Mouse (Mus musculus): ENCODE measurements around the gene Rasal1. TPM values are rescaled to one million over a fixed set of nuclear protein-coding genes. Genes with fewer than 3 reads are reported as not detected.
A peak's percentile ranks its signal among the peaks of the same experiment; 100 is the strongest.

Rasal1 gene
- polyA plus RNA-seq, 1 experiment from 2014 or later = not detected

- WGBS = 3% methylated on average over 41 of the region's 41 CpGs
- no peaks in the 10 kb centered on the region for H3K36me3 ChIP-seq (ENCODE audit: control insufficient read depth, insufficient read depth, low read length)
- no peaks in the 10 kb centered on the region for H3K4me1 ChIP-seq (ENCODE audit: control insufficient read depth in 2 of 2, insufficient read depth in 2 of 2, low read length in 2 of 2)
- peak overlapping the region; percentile 44 for H3K4me2 ChIP-seq (ENCODE audit: low read length)
- H3K4me3 ChIP-seq (ENCODE audit: control insufficient read depth in 1 of 2, insufficient read depth in 1 of 2, low read depth in 1 of 2, low read length in 2 of 2) = peak overlapping the region in 1 of 2 experiments; percentile 24; a peak in 2 of 4 replicates
- ATAC-seq (ENCODE audit: insufficient number of reproducible peaks, insufficient read depth, low FRiP score, low read depth) = no peak
- no peaks in the 10 kb centered on the region for H3K9me3 ChIP-seq (ENCODE audit: control insufficient read depth, low read length)
- no peak overlapping the region for H3K27ac ChIP-seq (replicated peaks in 1 of 2; ENCODE audit: control insufficient read depth in 1 of 2, insufficient read depth in 1 of 2, low read depth in 2 of 2, low read length in 2 of 2)
- H3K27me3 ChIP-seq (ENCODE audit: control insufficient read depth, insufficient read depth, low read length) = peaks cover 91% of the 10 kb centered on the region
- H3K9ac ChIP-seq (ENCODE audit: low read length) = no peak overlapping the region
Measured at GRCm38 (mm10) chr5:120694695-120695074, 46.1 kb downstream of the Rasal1 start.

- Histone ChIP-seq H3K4me3 (ENCODE audit: control insufficient read depth in 1 of 2, insufficient read depth in 1 of 2, low read depth in 1 of 2, low read length in 2 of 2) (no peak overlapping the region), H3K36me3 (ENCODE audit: control insufficient read depth, insufficient read depth, low read length) (no peaks in the 10 kb centered on the region), H3K27me3 (ENCODE audit: control insufficient read depth, insufficient read depth, low read length) (peaks cover 94% of the 10 kb centered on the region), H3K9ac (ENCODE audit: low read length) (no peak overlapping the region), H3K9me3 (ENCODE audit: control insufficient read depth, low read length) (no peaks in the 10 kb centered on the region), H3K4me1 (ENCODE audit: control insufficient read depth in 2 of 2, insufficient read depth in 2 of 2, low read length in 2 of 2) (no peaks in the 10 kb centered on the region), H3K27ac (replicated peaks in 1 of 2; ENCODE audit: control insufficient read depth in 1 of 2, insufficient read depth in 1 of 2, low read depth in 2 of 2, low read length in 2 of 2) (no peak overlapping the region), H3K4me2 (ENCODE audit: low read length) (no peak overlapping the region)
- no peak for ATAC-seq (ENCODE audit: insufficient number of reproducible peaks, insufficient read depth, low FRiP score, low read depth)
- 69% methylated on average over 16 of the region's 16 CpGs for WGBS
Measured at GRCm38 (mm10) chr5:120696057-120696743, 47.6 kb downstream of the Rasal1 start.

- WGBS = 56% methylated on average over 4 of the region's 4 CpGs
- H3K4me3 ChIP-seq (ENCODE audit: control insufficient read depth in 1 of 2, insufficient read depth in 1 of 2, low read depth in 1 of 2, low read length in 2 of 2) = no peak overlapping the region
- no peak overlapping the region for H3K4me2 ChIP-seq (ENCODE audit: low read length)
- H3K9me3 ChIP-seq (ENCODE audit: control insufficient read depth, low read length) = no peaks in the 10 kb centered on the region
- peaks cover 91% of the 10 kb centered on the region for H3K27me3 ChIP-seq (ENCODE audit: control insufficient read depth, insufficient read depth, low read length)
- no peak for ATAC-seq (ENCODE audit: insufficient number of reproducible peaks, insufficient read depth, low FRiP score, low read depth)
- no peaks in the 10 kb centered on the region for H3K36me3 ChIP-seq (ENCODE audit: control insufficient read depth, insufficient read depth, low read length)
- no peak overlapping the region for H3K9ac ChIP-seq (ENCODE audit: low read length)
- H3K27ac ChIP-seq (replicated peaks in 1 of 2; ENCODE audit: control insufficient read depth in 1 of 2, insufficient read depth in 1 of 2, low read depth in 2 of 2, low read length in 2 of 2) = no peak overlapping the region
- H3K4me1 ChIP-seq (ENCODE audit: control insufficient read depth in 2 of 2, insufficient read depth in 2 of 2, low read length in 2 of 2) = no peaks in the 10 kb centered on the region
Measured at GRCm38 (mm10) chr5:120696865-120697264, 48.3 kb downstream of the Rasal1 start.

- Histone ChIP-seq H3K9ac (ENCODE audit: low read length) (no peak overlapping the region), H3K27ac (replicated peaks in 1 of 2; ENCODE audit: control insufficient read depth in 1 of 2, insufficient read depth in 1 of 2, low read depth in 2 of 2, low read length in 2 of 2) (no peak overlapping the region), H3K4me3 (ENCODE audit: control insufficient read depth in 1 of 2, insufficient read depth in 1 of 2, low read depth in 1 of 2, low read length in 2 of 2) (no peak overlapping the region), H3K4me1 (ENCODE audit: control insufficient read depth in 2 of 2, insufficient read depth in 2 of 2, low read length in 2 of 2) (no peaks in the 10 kb centered on the region), H3K4me2 (ENCODE audit: low read length) (no peak overlapping the region), H3K36me3 (ENCODE audit: control insufficient read depth, insufficient read depth, low read length) (no peaks in the 10 kb centered on the region), H3K9me3 (ENCODE audit: control insufficient read depth, low read length) (no peaks in the 10 kb centered on the region), H3K27me3 (ENCODE audit: control insufficient read depth, insufficient read depth, low read length) (peaks cover 85% of the 10 kb centered on the region)
- WGBS = 59% methylated on average over 3 of the region's 3 CpGs
- ATAC-seq (ENCODE audit: insufficient number of reproducible peaks, insufficient read depth, low FRiP score, low read depth) = no peak
Measured at GRCm38 (mm10) chr5:120698181-120698580, 49.6 kb downstream of the Rasal1 start.

GRCm38 (mm10) chr5:120698801-120699391 lies 50.3 kb downstream of the Rasal1 start:
- Histone ChIP-seq H3K4me2 (ENCODE audit: low read length) (no peak overlapping the region), H3K36me3 (ENCODE audit: control insufficient read depth, insufficient read depth, low read length) (no peaks in the 10 kb centered on the region), H3K9ac (ENCODE audit: low read length) (no peak overlapping the region), H3K27me3 (ENCODE audit: control insufficient read depth, insufficient read depth, low read length) (peaks cover 78% of the 10 kb centered on the region), H3K4me3 (ENCODE audit: control insufficient read depth in 1 of 2, insufficient read depth in 1 of 2, low read depth in 1 of 2, low read length in 2 of 2) (no peak overlapping the region), H3K9me3 (ENCODE audit: control insufficient read depth, low read length) (no peaks in the 10 kb centered on the region), H3K4me1 (ENCODE audit: control insufficient read depth in 2 of 2, insufficient read depth in 2 of 2, low read length in 2 of 2) (no peaks in the 10 kb centered on the region), H3K27ac (replicated peaks in 1 of 2; ENCODE audit: control insufficient read depth in 1 of 2, insufficient read depth in 1 of 2, low read depth in 2 of 2, low read length in 2 of 2) (no peak overlapping the region)
- no peak for ATAC-seq (ENCODE audit: insufficient number of reproducible peaks, insufficient read depth, low FRiP score, low read depth)
- WGBS = 57% methylated on average over 16 of the region's 16 CpGs

GRCm38 (mm10) chr5:120700996-120701790 lies 52.6 kb downstream of the Rasal1 start:
- no peaks in the 10 kb centered on the region for H3K4me1 ChIP-seq (ENCODE audit: control insufficient read depth in 2 of 2, insufficient read depth in 2 of 2, low read length in 2 of 2)
- no peak for ATAC-seq (ENCODE audit: insufficient number of reproducible peaks, insufficient read depth, low FRiP score, low read depth)
- H3K27ac ChIP-seq (replicated peaks in 1 of 2; ENCODE audit: control insufficient read depth in 1 of 2, insufficient read depth in 1 of 2, low read depth in 2 of 2, low read length in 2 of 2) = no peak overlapping the region
- WGBS = 64% methylated on average over 11 of the region's 11 CpGs
- no peaks in the 10 kb centered on the region for H3K36me3 ChIP-seq (ENCODE audit: control insufficient read depth, insufficient read depth, low read length)
- peaks cover 70% of the 10 kb centered on the region for H3K27me3 ChIP-seq (ENCODE audit: control insufficient read depth, insufficient read depth, low read length)
- no peak overlapping the region for H3K9ac ChIP-seq (ENCODE audit: low read length)
- H3K4me2 ChIP-seq (ENCODE audit: low read length) = no peak overlapping the region
- no peaks in the 10 kb centered on the region for H3K9me3 ChIP-seq (ENCODE audit: control insufficient read depth, low read length)
- no peak overlapping the region for H3K4me3 ChIP-seq (ENCODE audit: control insufficient read depth in 1 of 2, insufficient read depth in 1 of 2, low read depth in 1 of 2, low read length in 2 of 2)

- no peak overlapping the region for H3K4me3 ChIP-seq (ENCODE audit: control insufficient read depth in 1 of 2, insufficient read depth in 1 of 2, low read depth in 1 of 2, low read length in 2 of 2)
- H3K27me3 ChIP-seq (ENCODE audit: control insufficient read depth, insufficient read depth, low read length) = peaks cover 65% of the 10 kb centered on the region
- 81% methylated on average over 4 of the region's 4 CpGs for WGBS
Measured at GRCm38 (mm10) chr5:120702421-120702820, 53.8 kb downstream of the Rasal1 start.

More at GRCm38 (mm10) chr5:120702421-120702820, 53.8 kb downstream of the Rasal1 start:
- Histone ChIP-seq H3K27ac (replicated peaks in 1 of 2; ENCODE audit: control insufficient read depth in 1 of 2, insufficient read depth in 1 of 2, low read depth in 2 of 2, low read length in 2 of 2) (no peak overlapping the region), H3K9me3 (ENCODE audit: control insufficient read depth, low read length) (no peaks in the 10 kb centered on the region), H3K9ac (ENCODE audit: low read length) (no peak overlapping the region), H3K4me1 (ENCODE audit: control insufficient read depth in 2 of 2, insufficient read depth in 2 of 2, low read length in 2 of 2) (no peaks in the 10 kb centered on the region), H3K36me3 (ENCODE audit: control insufficient read depth, insufficient read depth, low read length) (no peaks in the 10 kb centered on the region), H3K4me2 (ENCODE audit: low read length) (no peak overlapping the region)
- ATAC-seq (ENCODE audit: insufficient number of reproducible peaks, insufficient read depth, low FRiP score, low read depth) = no peak
